Mouse (Mus musculus): ENCODE results near the gene Eftud2. TPM values are rescaled to one million over a fixed set of nuclear protein-coding genes. Genes with fewer than 3 reads are reported as not detected.

Gene Eftud2
- total RNA-seq, 1 experiment, result 198 TPM

DNA sequence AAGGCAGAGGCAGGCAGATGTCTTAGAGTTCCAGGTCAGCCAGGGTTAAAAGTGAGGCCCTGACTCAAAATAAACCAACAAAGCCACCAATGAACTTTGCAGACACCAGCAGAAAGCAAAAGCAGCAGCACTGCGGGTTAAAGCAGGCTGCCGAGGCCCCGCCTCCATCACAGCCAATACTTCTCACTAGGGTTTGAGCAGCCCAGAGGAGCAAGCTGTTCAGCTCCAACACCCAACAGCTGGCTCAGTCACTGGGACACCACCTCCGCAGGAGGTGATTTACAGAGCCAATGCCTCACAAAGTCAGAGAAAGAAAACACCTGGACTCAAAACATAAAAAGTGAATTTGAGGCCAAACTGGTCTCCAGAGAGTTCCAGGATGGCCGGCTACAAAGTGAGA, 77.3 kb downstream of the Eftud2 start:
- no peak for DNase-seq (ENCODE audit: low read depth, low spot score)
- peaks cover 21% of the 10 kb centered on the region for H3K36me3 ChIP-seq (ENCODE audit: control insufficient read depth, insufficient read depth, low read length, poor library complexity, severe bottlenecking)
- no peak overlapping the region for H3K4me3 ChIP-seq (ENCODE audit: insufficient read depth in 1 of 2, low read depth in 1 of 2, low read length in 2 of 2, poor library complexity in 1 of 2, severe bottlenecking in 1 of 2)
- H3K4me1 ChIP-seq (ENCODE audit: control insufficient read depth in 2 of 2, insufficient read depth in 2 of 2, low read length in 2 of 2, poor library complexity in 1 of 2), result peaks cover 0 to 5% of the 10 kb centered on the region in 2 experiments; a peak in 1 of 4 replicates
- TF ChIP-seq MAFK (IDR thresholded peaks at IDR 0.05; ENCODE audit: insufficient read depth, low read depth, low read length) (no peak), ZNF384 (IDR thresholded peaks at IDR 0.05; ENCODE audit: low read depth, low read length) (no peak), CHD2 (IDR thresholded peaks at IDR 0.05; ENCODE audit: low read depth, low read length) (no peak)
- in situ Hi-C loops (cut with MboI; ENCODE audit: low sequenced_read_pairs in 2 of 2, unreplicated experiment in 2 of 2), result no loop called here
- H3K9ac ChIP-seq (ENCODE audit: insufficient read depth, low read depth, low read length, poor library complexity, severe bottlenecking), result no peak overlapping the region
- no peaks in the 10 kb centered on the region for H3K9me3 ChIP-seq (ENCODE audit: control insufficient read depth, insufficient read depth, low read depth, low read length)
- H3K27ac ChIP-seq (ENCODE audit: insufficient read depth, low read depth, low read length, poor library complexity, severe bottlenecking), result no peak overlapping the region

DNA sequence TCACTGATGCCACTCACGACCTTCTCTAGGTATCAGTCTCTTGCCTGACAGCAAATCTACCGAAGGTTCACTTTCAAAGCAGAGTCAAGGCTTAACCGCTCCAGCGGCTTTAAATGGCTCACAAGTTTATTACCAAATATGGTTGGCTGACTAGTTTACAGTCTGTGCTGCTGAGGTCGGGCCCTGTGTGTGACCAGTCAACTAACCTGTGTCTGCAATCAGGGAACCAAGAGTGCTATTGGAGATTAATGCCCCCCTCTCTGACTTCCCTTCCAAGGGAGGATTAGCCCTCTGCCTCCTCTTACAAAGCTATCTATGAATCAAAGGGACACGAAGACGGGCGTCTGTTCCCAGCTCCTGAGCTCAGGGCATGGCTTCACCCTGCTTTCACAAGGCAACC, 86.6 kb downstream of the Eftud2 start:
- H3K4me1 ChIP-seq (ENCODE audit: control insufficient read depth in 2 of 2, insufficient read depth in 2 of 2, low read length in 2 of 2, poor library complexity in 1 of 2), result no peaks in the 10 kb centered on the region
- H3K9me3 ChIP-seq (ENCODE audit: control insufficient read depth, insufficient read depth, low read depth, low read length), result no peaks in the 10 kb centered on the region
- peaks cover 2% of the 10 kb centered on the region for H3K36me3 ChIP-seq (ENCODE audit: control insufficient read depth, insufficient read depth, low read length, poor library complexity, severe bottlenecking)
- TF ChIP-seq HCFC1 (IDR thresholded peaks at IDR 0.05; ENCODE audit: borderline replicate concordance, insufficient read depth, low read length), result no peak
- no peak for TF ChIP-seq ZNF384 (IDR thresholded peaks at IDR 0.05; ENCODE audit: low read depth, low read length)
- TF ChIP-seq CHD2 (IDR thresholded peaks at IDR 0.05; ENCODE audit: low read depth, low read length), result no peak
- no peak for TF ChIP-seq ZC3H11A (IDR thresholded peaks at IDR 0.05; ENCODE audit: borderline replicate concordance, low read depth, low read length)
- no peak overlapping the region for H3K9ac ChIP-seq (ENCODE audit: insufficient read depth, low read depth, low read length, poor library complexity, severe bottlenecking)
- no peak overlapping the region for H3K4me3 ChIP-seq (ENCODE audit: insufficient read depth in 1 of 2, low read depth in 1 of 2, low read length in 2 of 2, poor library complexity in 1 of 2, severe bottlenecking in 1 of 2)
- DNase-seq (ENCODE audit: low read depth, low spot score), result no peak
- in situ Hi-C loops (cut with MboI; ENCODE audit: low sequenced_read_pairs in 2 of 2, unreplicated experiment in 2 of 2), result no loop called here
- H3K27ac ChIP-seq (ENCODE audit: insufficient read depth, low read depth, low read length, poor library complexity, severe bottlenecking), result no peak overlapping the region

DNA sequence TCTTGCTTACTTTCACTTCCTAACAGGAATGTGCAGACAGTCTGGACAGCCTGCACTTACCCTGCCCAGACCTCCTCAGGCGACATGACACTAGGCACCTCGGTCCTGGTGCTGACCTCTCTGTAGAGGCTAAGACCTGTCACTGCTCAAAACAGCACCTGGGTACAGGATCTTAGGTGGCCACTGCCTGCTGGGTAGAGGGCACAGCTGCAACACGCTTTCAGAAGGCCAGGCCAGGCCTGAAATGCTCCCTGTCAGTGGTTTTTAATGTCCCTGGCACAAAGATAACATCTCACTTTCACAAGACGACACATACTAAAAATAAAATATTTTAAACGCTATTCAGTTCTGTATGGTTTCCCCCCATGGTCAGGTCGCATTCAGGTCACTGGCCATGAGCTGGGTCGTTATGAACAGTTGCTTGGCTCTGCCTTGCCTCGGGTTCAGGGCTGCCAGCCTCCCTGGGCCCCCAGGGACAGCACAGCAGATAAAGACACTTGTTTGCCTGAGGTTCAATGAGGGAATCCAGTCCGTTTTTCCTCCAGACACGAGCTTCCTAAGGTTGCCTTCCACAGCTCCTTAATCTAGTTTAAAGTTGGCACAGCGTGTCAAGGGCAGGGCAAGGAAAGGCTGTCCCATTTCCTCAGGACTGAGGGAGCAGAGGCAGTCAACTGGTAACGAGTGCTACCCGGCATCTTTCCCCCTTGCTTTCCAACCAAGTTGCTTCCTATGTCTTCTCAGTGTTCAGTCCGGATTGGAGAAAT, 88.9 kb downstream of the Eftud2 start:
- TF ChIP-seq CHD2 (IDR thresholded peaks at IDR 0.05; ENCODE audit: low read depth, low read length), result no peak
- TF ChIP-seq MAFK (IDR thresholded peaks at IDR 0.05; ENCODE audit: insufficient read depth, low read depth, low read length), result no peak
- no peak for TF ChIP-seq HCFC1 (IDR thresholded peaks at IDR 0.05; ENCODE audit: borderline replicate concordance, insufficient read depth, low read length)
- TF ChIP-seq ZC3H11A (IDR thresholded peaks at IDR 0.05; ENCODE audit: borderline replicate concordance, low read depth, low read length), result no peak
- TF ChIP-seq ZNF384 (IDR thresholded peaks at IDR 0.05; ENCODE audit: low read depth, low read length), result no peak
- Histone ChIP-seq H3K9me3 (ENCODE audit: control insufficient read depth, insufficient read depth, low read depth, low read length) (no peaks in the 10 kb centered on the region), H3K27ac (ENCODE audit: insufficient read depth, low read depth, low read length, poor library complexity, severe bottlenecking) (no peak overlapping the region), H3K4me3 (ENCODE audit: insufficient read depth in 1 of 2, low read depth in 1 of 2, low read length in 2 of 2, poor library complexity in 1 of 2, severe bottlenecking in 1 of 2) (no peak overlapping the region), H3K4me1 (ENCODE audit: control insufficient read depth in 2 of 2, insufficient read depth in 2 of 2, low read length in 2 of 2, poor library complexity in 1 of 2) (no peaks in the 10 kb centered on the region), H3K9ac (ENCODE audit: insufficient read depth, low read depth, low read length, poor library complexity, severe bottlenecking) (no peak overlapping the region), H3K36me3 (ENCODE audit: control insufficient read depth, insufficient read depth, low read length, poor library complexity, severe bottlenecking) (no peaks in the 10 kb centered on the region)
- in situ Hi-C loops (cut with MboI; ENCODE audit: low sequenced_read_pairs in 2 of 2, unreplicated experiment in 2 of 2), result no loop called here
- DNase-seq (ENCODE audit: low read depth, low spot score), result no peak

Other genes with a start within 250 kb of the Eftud2 start
- gene Meioc, start 217.3 kb downstream of the Eftud2 start, total RNA-seq (2012; rRNA removed), result 9.0 and 9.8 TPM in 2 replicates
- 40.5 and 53.7 TPM in 2 replicates for gene Ccdc43, start 183.2 kb downstream of the Eftud2 start, total RNA-seq (2012; rRNA removed)
- 1.7 and 2.5 TPM in 2 replicates for gene Adam11, start 119.5 kb downstream of the Eftud2 start, total RNA-seq (2012; rRNA removed)
- 74.8 and 77.1 TPM in 2 replicates for gene Gjc1, start 61.3 kb downstream of the Eftud2 start, total RNA-seq (2012; rRNA removed)
- gene Higd1b, start 45.1 kb downstream of the Eftud2 start, total RNA-seq (2012; rRNA removed), result 1.0 TPM in 1 of 2 replicates, not detected in the other
- gene Ccdc103, start 219 bp upstream of the Eftud2 start, total RNA-seq (2012; rRNA removed), result 0.48 and 1.1 TPM in 2 replicates
- gene Fam187a, start 4.2 kb upstream of the Eftud2 start, total RNA-seq (2012; rRNA removed), result not detected in 2 replicates
- gene Gfap, start 19.9 kb upstream of the Eftud2 start, total RNA-seq (2012; rRNA removed), result 0.36 and 0.42 TPM in 2 replicates
- gene Kif18b, start 44.1 kb upstream of the Eftud2 start, total RNA-seq (2012; rRNA removed), result 38.4 and 51.0 TPM in 2 replicates
- 3.3 and 3.7 TPM in 2 replicates for gene C1ql1, start 65.7 kb upstream of the Eftud2 start, total RNA-seq (2012; rRNA removed)
- 57.1 and 61.0 TPM in 2 replicates for gene Nmt1, start 147.2 kb upstream of the Eftud2 start, total RNA-seq (2012; rRNA removed)
- gene Dcakd, start 147.3 kb upstream of the Eftud2 start, total RNA-seq (2012; rRNA removed), result 32.1 and 43.7 TPM in 2 replicates
- gene Plcd3, start 220.7 kb upstream of the Eftud2 start, total RNA-seq (2012; rRNA removed), result 8.0 and 13.2 TPM in 2 replicates
- 14.0 and 19.7 TPM in 2 replicates for gene Acbd4, start 220.7 kb upstream of the Eftud2 start, total RNA-seq (2012; rRNA removed)
- gene Hexim1, start 235.2 kb upstream of the Eftud2 start, total RNA-seq (2012; rRNA removed), result 20.0 and 29.1 TPM in 2 replicates

Measured in ES-E14 (cell line).